Mouse (Mus musculus) retina, embryonic 14.5 days (tissue): ENCODE measurements around the gene Lin7b.
"Not testable (repeated sequence)": the region's sequence is repeated elsewhere in the genome, so short reads cannot be mapped to it uniquely, and the experiment has no call there.

Experiments used
- DNase-seq: peaks from one replicate; pipeline ENCODE4 v3.0.0-alpha.2; 2015; ENCODE audit warnings: low spot score

Gene Lin7b

DNA sequence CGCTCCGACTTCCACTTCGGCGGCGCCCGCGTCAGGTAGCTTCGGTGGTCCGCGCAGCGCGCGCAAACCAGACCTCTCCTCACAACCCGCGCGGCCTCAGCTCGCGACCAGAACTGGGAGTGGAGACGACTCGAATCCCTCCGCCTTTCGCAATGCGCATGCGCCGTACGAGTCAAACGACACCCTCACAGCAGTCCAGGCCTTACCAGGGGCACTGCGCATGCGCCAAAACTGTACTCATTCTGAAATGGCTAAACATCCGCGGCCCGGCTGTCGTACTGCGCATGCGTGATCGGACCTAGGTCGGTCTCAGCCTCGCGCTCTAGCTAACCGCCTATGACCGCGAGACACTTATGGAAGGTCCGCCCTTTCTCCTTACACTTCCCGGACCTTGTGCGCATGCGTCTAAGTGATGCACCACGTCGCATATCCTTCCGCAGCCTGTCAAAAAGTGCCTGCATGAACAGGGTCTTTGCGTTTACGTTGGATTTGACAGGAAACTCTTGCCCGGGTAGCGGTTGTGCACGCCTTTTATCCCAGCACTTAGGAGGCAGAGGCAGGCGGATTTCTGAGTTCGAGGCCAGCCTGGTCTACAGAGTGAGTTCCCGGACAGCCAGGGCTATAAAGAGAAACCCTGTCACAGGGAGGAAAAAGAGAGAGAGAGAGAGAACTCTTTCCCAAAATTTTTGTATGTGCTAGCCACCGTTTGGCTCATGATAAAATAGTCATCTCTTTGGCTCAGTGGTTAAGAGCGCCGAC is 25.4 kb upstream of the Lin7b start, which contains the start of gene Snrnp70:
Gene Snrnp70 (minus strand): TSS at position 165 of the 759 bp plus-strand sequence.
- peak; percentile 100 for DNase-seq

DNA sequence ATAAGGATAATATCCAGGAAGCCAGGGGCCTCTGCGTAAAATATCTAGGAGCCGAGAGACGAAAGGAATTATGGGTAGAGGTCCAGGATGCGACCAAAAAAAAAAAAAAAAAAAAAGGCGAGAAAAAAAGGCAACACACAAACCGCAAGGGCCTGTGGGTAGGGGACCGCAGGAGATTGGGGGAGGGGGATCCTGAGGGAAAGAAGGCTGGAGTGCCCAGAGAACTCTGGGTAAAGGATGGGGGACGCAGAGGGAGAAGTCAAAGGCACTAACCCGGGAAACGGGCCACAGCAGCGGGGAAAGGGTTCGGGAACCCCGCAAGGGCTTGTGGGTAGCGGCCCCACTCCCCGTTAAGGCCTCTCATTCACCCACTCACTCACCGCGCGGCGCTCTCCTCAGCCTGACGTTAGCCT is 24.8 kb upstream of the Lin7b start:
- peak; percentile 82 for DNase-seq

DNA sequence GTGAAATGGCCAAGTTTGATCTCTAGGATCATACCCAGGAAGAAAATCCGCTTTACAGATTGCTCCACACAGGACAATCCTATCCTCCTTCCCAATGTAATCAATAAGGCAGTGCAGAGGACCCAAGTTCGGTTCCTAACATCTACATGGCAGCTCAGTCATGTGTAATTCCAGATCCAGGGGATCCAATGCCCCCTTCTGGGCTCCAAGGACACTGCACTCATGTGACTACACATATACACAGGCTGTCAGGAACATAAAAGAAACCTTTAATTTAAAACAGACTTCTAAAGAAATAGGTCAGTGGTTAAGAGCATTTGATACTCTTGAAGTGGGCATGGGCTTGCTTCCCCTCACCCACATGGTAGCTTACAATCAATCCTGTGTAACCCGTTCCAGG is 15.7 kb upstream of the Lin7b start:
- no peak for DNase-seq

DNA sequence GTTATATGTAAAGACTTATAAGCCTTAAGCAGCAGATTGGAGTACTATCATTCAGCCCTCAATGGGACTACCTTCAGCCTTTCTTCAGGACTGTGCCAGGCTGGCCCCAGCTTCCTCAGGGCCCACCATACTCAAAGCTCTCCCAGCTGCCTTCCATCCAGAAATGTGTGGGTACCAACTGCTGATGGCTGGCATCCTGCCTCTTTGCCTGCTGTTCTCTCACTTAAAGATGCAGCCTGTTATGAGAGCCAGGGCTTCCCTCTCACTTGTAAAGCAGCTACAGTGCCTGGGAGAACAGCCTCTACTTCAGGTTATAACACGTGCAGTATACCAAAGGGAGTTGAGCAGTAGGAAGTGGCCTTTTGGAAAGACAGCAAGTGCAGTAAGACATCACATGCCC is 5.7 kb upstream of the Lin7b start:
- DNase-seq: no peak

DNA sequence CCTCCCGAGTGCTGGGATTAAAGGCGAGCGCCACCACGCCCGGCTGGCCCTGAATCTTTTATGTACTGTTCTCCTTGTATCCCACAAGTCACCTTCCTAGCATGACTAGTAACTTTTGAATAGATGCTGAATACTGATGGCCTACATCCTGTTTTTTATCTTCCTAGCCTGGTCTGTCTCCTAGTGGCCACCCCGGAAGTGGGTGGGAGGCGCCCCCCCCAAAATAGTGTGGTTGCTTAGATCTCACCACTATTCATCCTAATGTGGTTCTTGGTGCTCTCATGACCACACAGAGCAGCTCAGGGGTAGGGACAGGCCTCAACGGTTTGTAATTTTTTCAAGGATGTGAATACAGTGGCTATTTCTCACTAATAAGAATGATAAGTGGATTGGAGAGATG is 4.2 kb upstream of the Lin7b start:
- DNase-seq: no peak

DNA sequence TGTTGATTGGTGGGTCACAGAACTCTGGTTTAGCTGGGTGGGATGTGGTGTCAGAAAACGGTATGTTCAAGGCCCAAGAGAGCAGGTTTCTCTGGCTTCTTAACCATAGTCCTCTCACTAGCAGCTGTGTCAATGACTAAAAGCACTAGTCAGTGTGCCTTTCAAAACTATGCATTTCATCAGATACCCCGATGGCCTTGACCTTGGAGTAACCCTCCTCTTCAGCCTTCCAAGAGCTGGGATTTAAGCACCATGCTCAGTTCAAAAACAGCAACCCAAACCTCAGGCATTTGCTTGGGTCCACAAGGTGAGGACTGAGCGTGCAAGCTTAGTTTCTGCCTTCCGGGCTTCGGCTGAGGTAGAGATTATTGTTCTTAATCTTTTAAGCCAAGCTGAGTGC is 2.0 kb upstream of the Lin7b start:
- DNase-seq: no peak

DNA sequence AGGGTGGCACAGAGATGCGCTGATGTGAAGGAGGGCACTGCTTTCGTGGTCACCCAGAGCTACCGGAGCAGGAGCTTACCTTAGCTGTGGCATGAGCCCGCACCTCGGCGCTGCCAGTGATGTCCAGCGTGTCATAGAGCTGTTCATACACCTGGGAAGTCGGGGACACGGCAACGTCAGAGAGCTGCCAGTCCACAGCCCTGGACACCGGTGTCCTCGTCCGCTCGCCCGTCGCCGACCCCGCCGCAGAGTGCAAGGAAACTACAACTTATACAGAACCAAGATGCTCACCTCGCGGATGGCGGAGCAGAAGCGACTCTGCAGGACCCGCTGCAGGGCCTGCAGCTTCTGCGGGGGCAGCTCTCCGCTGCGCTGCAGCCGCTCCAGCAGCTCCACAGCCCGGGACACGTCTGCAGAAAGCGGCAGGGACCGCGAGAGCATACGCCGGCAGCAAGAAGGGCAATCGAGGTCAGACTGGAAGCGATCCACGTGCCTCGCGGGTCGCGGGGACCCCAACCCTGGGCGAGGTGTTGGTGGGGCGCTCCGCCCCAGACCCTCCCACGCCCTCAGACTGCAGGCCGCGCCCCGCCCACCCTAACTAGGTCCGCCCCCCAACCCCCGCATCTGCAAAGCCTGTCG is 428 bp downstream of the Lin7b start:
- no peak for DNase-seq

DNA sequence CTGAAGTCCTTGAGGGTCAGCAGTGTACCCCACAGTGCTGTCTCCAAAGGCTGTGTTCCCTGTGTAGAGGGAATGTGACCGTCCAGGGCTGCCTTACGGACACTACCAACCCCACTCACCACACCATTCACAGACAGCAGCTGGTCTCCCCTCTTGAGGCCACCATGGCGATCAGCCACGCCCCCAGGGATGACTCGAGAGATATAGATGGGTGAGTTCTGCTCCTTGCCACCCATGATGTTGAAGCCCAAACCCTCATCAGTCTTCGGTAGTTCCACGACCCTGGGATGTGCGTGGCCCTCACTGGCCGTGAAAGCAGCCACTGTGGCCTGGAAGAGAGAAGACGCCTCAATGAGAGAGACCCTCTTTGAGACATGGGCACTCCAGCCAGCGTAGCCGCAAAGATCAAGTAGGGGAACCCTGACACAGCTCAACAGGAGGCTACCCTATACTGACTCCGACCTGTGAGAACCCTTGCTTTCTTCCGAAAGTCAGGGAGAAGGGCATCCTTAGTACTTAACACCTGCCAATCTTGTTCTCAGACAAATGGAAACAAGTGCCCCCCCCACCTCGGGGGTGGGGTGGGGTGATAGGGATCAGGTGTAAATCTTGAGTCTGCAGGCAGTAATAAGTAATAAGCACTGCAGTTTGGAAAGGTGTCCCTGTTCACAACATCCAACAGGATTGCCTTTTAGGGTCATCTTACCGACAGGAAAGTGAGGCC is 1.2 kb downstream of the Lin7b start:
- no peak for DNase-seq

DNA sequence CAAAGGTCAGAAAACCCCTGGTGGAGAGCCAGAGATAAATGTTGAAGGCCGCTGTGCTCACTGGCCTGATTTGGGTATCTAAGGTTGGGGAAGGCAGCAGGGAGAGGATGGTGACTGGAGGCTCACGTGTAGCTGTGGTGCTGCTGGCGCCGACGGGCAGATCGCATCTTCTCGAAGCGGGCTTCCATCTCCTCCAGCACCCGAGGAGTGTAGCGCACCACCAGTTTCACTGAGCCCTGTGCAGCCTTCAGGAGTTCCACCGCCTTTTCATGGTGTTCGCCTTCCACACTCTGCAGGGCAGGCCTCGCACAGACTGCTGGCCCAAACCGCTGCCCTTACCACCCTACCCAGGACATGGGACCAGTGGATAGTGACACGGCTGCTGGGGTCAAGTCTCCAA is 2.2 kb downstream of the Lin7b start:
- DNase-seq: no peak

DNA sequence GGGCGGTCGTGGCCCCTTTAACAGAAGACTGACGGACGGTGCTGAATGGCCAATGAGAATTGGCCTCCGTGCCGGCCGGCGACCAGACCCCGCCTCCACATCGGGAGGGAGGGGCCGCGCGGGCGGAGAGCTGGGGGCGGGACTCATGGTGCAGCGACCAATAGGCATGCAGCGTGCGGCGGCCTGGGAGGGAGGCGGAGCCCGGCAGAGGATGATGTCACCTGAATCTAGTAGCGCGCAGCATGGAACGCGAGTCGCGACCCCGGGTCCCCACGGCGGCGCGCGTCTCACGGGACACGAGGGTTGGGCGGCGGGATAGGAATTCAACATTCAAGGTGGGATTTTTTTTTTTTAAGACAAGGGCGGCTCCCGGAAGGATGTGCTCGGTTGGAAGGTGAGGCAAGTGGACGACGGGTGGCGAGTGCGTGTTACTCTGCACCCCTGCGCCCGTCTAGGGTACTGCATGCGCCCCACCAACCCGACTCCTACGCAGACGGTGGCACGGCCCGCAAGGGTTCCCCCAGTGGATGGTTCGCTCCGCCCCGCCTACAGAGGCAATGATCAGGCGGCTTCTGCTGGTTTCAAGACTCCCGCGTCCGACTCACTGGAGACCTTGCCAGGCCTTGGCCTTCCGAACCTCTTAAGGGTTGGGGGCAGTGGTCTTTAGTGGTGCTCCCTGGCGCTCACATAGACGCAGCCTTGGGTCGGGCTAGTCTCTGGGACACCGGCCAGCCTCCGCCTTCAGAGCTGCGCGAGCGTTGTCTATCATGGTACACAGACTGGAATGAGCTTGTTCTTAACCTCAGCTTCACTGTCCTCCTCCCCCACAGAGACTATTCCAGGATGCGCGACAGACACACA is 3.1 kb downstream of the Lin7b start:
- DNase-seq: peak; percentile 97

DNA sequence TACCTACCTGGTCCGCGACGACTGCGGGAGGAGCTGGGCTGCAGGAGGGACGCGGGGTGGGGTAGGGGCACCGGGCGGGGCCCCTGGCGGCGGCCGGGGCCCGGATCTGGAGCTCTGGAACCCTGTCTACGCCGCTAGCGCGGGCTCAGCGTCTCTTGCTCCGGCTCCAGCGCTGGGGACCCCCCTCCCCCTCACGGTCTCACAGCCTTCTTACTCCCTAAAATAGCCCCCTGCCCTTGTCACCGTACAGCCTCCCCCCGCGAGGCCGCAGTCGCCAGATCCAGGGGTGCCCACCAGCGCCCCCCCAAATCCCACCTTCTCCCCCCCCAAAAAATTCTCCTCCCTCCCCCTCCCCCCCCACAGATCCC is 3.7 kb downstream of the Lin7b start, which contains the start of gene Ppfia3:
Gene Ppfia3 (minus strand): TSS at position 368 of the 368 bp plus-strand sequence.
- peak; percentile 68 for DNase-seq

DNA sequence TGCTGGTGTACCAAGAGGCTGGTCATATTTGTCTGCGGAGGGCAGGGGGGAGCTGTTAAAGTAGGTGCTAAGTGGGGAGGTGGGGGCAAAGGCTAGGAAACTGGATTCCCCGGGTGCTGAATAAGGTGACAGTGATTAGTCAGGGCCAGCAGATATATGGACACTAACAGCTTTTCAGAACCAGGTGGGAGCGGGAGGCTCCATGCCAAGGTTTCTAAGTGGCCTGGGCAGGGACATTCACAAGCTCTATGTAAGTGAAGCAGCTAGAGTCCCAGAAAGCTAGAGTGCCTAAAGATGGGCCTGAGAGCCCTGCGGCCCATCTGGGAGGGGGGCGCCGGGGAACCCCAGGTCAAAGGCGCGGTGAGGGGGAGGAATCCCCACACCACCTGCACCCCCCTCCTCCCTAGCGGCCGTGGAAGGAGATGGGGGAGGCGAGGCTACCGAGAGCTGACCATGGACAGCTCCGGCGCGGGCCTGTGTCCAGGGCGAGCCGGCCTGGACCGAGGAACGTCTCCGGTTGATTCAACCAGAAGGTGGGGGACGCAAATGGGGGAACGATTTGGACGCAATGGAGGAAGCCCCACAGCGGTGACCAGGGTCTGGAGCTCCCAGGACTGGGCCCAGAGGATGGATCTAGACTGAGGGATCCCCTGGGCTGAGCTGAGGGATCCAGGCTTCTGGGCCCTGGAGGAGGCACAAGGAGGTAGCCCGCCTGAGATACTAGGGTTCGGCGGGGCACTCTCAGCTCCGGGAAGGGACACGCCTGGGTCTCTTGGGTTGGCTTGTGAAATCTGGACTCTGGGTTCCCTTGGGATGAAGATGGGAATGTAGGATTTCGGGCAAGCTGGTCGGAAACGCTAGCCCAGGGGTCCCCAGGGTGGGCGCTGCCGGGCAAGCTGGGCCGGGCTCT is 4.4 kb downstream of the Lin7b start:
- peak; percentile 44 for DNase-seq

DNA sequence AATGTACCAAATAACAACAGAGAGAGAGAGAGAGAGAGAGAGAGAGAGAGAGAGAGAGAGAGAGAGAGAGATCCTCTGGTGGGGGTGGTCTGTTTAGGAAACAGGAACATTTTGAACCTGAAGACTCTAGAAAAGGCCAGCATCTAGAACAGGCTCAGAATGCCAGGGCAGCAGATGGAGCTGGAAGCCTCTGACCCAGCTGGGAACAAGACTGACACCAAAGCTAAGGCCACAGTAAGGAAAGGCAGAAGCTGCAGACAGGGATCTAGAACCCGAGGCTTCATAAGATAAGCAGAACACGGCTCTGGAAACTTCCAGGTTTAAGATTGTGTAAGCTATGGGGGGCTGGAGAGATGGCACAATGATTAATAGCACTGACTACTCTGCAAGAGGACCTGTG is 6.4 kb downstream of the Lin7b start:
- no peak for DNase-seq

DNA sequence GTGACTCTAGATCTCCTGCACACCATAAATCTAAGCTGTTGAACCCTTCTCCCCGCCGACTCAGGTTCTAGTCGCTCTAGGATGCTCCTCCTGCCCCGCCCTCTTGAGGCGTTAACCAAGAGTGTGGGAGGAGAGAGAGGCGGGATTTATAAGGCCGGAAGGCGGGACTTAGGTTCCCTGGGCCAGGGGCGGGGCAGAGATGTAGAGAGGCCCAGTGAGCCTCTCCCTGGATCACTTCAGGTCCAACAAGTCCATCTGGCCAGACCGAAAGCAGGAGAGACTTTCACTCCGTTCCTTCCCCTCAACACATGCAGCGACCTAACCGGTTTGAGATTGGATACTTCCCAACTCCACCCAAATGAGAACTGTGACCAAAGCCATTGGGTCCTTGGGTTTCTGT is 7.6 kb downstream of the Lin7b start:
- DNase-seq: peak; percentile 78

DNA sequence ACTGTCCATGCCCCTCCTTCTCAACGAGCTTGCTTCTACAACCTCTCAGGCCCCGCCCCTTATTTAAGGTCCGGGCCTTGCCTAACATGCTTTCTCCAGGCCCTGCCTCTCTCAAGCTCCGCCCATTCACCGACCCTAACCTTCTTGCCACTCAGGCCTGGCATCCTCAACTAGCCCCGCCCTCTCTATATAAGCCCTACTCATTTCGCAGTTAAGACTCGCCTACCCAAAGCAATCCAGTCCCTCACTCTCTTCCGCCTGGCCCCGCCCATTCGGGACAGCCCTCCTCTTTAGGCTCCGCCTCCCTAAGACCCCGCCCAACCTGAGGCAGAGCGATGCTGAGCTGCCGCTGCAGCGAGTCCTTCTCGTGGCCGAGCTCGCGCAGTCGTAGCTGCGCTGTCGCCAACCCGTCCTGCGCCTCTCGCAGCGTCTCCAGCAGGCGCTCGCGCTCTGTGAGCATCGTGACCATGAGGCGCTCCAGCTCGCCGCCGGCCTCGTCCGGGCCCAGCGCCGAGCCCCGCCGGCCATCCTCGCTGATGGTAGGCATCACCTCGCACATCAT is 9.1 kb downstream of the Lin7b start:
- peak; percentile 91 for DNase-seq

DNA sequence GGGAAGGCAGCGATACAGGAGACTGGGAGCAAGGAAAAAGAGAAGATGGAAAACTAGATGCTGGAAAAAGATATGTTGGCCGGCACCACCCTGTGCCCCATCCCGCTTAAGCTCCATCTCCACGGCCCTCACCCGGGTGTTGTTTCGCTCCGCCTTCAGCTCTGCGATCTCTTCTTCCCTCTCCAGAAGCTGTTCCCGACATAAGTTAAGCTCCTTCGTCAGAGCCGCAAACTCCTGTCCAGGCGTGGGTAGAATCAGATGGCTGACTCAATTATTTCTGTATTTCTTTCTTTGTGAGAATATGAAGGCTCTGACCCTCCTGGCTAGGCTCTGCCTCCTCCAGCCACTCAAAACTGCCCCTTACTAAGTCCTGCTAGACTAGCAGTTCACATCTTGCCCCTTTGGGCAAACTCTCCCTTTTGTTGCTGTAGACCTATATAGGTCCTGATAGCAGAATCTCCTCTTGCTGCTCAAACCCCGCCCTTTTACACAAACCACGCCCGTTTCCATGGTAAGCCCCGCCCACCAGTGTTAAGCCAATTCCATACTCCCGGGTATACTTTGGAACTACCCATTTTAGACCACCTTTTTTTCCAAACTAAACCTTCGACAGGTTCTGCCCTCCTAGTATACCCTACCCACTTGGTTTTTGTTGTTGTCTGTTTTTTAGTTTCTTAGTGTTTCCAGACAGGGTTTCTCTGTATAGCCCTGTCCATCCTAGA is 9.8 kb downstream of the Lin7b start:
- DNase-seq: no peak

DNA sequence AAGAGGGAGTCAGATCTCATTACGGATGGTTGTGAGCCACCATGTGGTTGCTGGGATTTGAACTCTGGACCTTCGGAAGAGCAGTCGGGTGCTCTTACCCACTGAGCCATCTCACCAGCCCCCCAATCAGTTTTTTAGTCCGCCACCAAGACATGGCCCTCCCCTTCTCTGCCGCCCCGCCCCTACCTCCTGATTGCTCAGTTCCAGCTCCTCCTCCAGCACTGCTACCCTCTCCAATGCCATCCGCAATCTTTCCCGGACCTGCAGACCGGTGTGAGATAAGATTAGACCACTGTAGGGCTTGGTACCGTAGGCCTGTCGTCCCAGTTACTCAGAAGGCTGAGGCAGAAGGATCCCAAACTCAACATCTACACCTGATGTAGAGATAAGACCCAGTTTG is 11.3 kb downstream of the Lin7b start:
- DNase-seq: not testable (repeated sequence)

DNA sequence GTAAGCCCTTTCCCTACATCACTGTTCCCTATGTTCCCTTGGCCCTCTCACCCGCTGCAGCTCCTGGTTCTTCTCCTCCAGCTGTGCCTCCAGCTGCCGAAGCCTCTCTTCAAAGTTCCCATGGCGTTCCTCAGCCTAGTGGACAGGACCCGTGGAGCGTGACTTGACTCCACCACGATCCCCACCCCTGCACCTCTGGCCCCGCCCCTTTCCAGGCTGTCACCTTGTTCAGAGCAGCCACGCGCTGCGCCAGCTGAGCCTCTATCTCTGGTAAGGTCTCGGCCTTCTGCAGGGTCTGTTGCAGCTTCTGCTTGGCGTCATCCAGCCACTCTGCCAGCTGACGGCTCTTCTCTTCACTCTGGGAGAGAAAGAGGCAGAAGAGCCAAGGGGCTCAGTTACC is 14.3 kb downstream of the Lin7b start:
- DNase-seq: no peak

DNA sequence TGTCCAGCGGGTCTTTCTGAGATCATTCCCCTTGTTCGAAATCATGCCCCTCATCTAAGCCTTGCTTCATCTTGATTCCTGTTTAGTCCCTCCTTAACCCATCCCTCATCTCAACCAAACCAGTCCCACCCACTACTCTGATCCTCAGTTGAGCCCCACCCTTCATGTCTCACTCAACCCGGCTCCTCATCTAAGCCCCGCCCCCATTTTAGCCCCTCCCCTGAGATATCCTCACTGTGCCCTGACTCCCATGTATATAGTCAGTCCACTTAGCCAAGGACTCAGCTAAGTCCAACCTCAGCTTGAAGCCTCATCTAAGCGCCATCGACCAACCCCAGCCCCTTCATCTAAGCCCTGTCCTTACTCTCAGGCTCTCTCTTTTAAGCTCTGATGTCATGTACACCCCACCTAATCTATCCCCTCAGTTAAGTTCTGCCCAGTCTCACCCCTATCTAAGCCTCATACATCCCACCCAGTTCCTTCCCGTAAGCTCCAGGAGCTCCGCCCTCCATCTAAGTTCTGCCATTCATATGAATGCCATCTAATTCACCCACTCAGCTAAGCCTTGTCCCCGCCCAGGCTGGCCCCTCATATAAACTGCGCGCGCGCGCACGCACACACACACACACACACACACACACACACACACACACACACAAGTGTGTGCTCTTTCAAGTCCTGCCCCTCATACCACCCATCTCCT is 14.9 kb downstream of the Lin7b start:
- DNase-seq: no peak
